Mouse (Mus musculus) erythroblast, embryonic 14.5 days (primary cell): ENCODE measurements around the gene Tmem258.

ENCODE experiments used
- GATA1 ChIP-seq: IDR thresholded peaks from 2 replicates; pipeline ENCODE4 v1.6.1; 2012; ENCODE audit warnings: low read length, inconsistent platforms, mixed read lengths
- TAL1 ChIP-seq: IDR thresholded peaks from 3 replicates; pipeline ENCODE4 v1.6.1; 2012; ENCODE audit warnings: low read length, inconsistent platforms, mixed read lengths

DNA sequence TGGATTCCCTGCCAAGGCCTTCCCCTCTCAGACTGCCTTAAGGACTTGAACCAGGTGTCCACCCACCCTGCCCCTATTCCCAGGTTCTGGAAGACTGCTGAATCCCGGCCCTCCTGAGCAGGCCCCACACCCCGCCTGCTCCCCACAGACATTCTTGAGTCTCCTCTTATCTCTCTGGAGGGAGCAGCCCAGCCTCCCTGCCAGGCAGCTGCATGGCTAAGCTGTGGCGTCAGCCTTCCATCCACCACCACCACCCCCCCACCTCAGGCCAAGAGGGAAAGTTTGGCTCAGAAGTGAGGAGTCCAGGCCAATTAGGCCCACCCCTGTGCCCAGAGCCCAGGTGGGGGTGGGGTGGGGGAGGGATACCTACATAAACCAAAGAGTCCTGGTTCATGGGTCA, 34.7 kb downstream of the Tmem258 start:
- TF ChIP-seq GATA1 (no peak), TAL1 (no peak)
